Comparison of ENCODE assay signal across 18 mouse cellular contexts in genomic region chr8:88812901-88813676, GRCm38 (mm10).
DNase-seq lines count a peak whose midpoint lies in the region; ATAC-seq and TF ChIP-seq lines count a peak whose summit lies in the region.
"Had no signal": no experiment of that assay in that cellular context is flagged by ENCODE, and none has a peak within 500 bp of the region (broad histone marks: within the 10 kb centered on the region; RNA-seq: fewer than 3 reads in every experiment).

No protein-coding gene starts in this region.

- H3K27ac ChIP-seq in heart, embryonic 10.5 days = no peak overlapping the region
- no peak overlapping the region for H3K27ac ChIP-seq in heart, adult 2 months
- H3K27ac ChIP-seq in forebrain, embryonic 13.5 days = no peak overlapping the region
- H3K27ac ChIP-seq in hindbrain, postnatal 0 days = no peak overlapping the region
- H3K27ac ChIP-seq in thymus, adult 2 months (ENCODE audit: control insufficient read depth, insufficient read depth, low read length) = no peak overlapping the region
- H3K27ac ChIP-seq: embryonic facial prominence, embryonic 10.5 days; heart, embryonic 15.5 days; limb, embryonic 15.5 days had no signal

- H3K79me2 ChIP-seq in heart, adult 2 months (replicated peaks; ENCODE audit: control insufficient read depth, insufficient read depth, low read length) = no peaks in the 10 kb centered on the region

- peak; percentile 51 for DNase-seq in heart, embryonic 10.5 days (ENCODE audit: low spot score)
- no peak for DNase-seq in heart, adult 2 months
- peak; percentile 9 for DNase-seq in hindbrain, postnatal 0 days (ENCODE audit: low spot score)
- DNase-seq in left cerebral cortex, postnatal 14 days (ENCODE audit: low spot score in 2 of 2) = no peak
- no peak for DNase-seq in thymus, adult 2 months
- no peak for DNase-seq in frontal cortex, postnatal 14 days (ENCODE audit: low spot score in 2 of 2)
- DNase-seq: adrenal gland, postnatal 10 days; cerebellum, adult 18-20 months; kidney, adult 9 months; kidney, postnatal 36 days; lung, postnatal 14 days; right cerebral cortex, postnatal 4 days had no signal

- H3K4me2 ChIP-seq in forebrain, embryonic 13.5 days = peak overlapping the region; percentile 55
- no peak overlapping the region for H3K4me2 ChIP-seq in hindbrain, postnatal 0 days (ENCODE audit: low read depth, low read length)
- H3K4me2 ChIP-seq: heart, embryonic 15.5 days; limb, embryonic 15.5 days had no signal

- TF ChIP-seq EP300 in heart, adult 2 months (IDR thresholded peaks at IDR 0.05; ENCODE audit: insufficient read depth, low read depth, low read length) = no peak

- no peaks in the 10 kb centered on the region for H3K9me3 ChIP-seq in heart, embryonic 10.5 days
- 0 out of 2 replicates have a peak, but pooled peaks cover 3% of the 10 kb centered on the region for H3K9me3 ChIP-seq in E14TG2a.4 (ENCODE audit: low read length)
- peaks cover 6% of the 10 kb centered on the region; the same call in 1 of the 2 replicates for H3K9me3 ChIP-seq in forebrain, embryonic 13.5 days (replicated peaks)
- no peaks in the 10 kb centered on the region for H3K9me3 ChIP-seq in hindbrain, postnatal 0 days (ENCODE audit: low read length)
- H3K9me3 ChIP-seq: embryonic facial prominence, embryonic 10.5 days; heart, embryonic 15.5 days; limb, embryonic 15.5 days had no signal

- peaks cover 47% of the 10 kb centered on the region for H3K27me3 ChIP-seq in heart, embryonic 10.5 days (ENCODE audit: insufficient read depth, poor library complexity, severe bottlenecking)
- no peaks in the 10 kb centered on the region; the same call in 1 of the 2 replicates for H3K27me3 ChIP-seq in heart, adult 2 months (ENCODE audit: control insufficient read depth, insufficient read depth, low read length)
- H3K27me3 ChIP-seq in E14TG2a.4 (ENCODE audit: insufficient read depth, low read length) = peaks cover 26% of the 10 kb centered on the region
- H3K27me3 ChIP-seq in forebrain, embryonic 13.5 days = peaks cover 19% of the 10 kb centered on the region
- 0 out of 2 replicates have a peak, but pooled peaks cover 5% of the 10 kb centered on the region for H3K27me3 ChIP-seq in hindbrain, postnatal 0 days (ENCODE audit: insufficient read depth, low read length)
- H3K27me3 ChIP-seq in thymus, adult 2 months (ENCODE audit: control insufficient read depth, insufficient read depth, low read length) = no peaks in the 10 kb centered on the region
- H3K27me3 ChIP-seq: megakaryocyte, embryonic 14.5 days had no signal

- H3K9ac ChIP-seq in heart, adult 2 months (ENCODE audit: low read depth, low read length) = no peak overlapping the region
- H3K9ac ChIP-seq in forebrain, embryonic 13.5 days = peak overlapping the region; percentile 35; the same call in 1 of the 2 replicates
- no peak overlapping the region for H3K9ac ChIP-seq in hindbrain, postnatal 0 days (replicated peaks; ENCODE audit: low read length)
- H3K9ac ChIP-seq: heart, embryonic 15.5 days; limb, embryonic 15.5 days had no signal

- no peak for TF ChIP-seq CTCF in heart, adult 2 months (IDR thresholded peaks at IDR 0.05)
- TF ChIP-seq CTCF in E14TG2a.4 (conservative IDR thresholded peaks at IDR 0.05; ENCODE audit: low read length) = no peak
- no peak for TF ChIP-seq CTCF in hindbrain, postnatal 0 days (IDR thresholded peaks at IDR 0.05; ENCODE audit: low read depth)
- no peak for TF ChIP-seq CTCF in thymus, adult 2 months (IDR thresholded peaks at IDR 0.05; ENCODE audit: borderline replicate concordance, control insufficient read depth, extremely low read depth, insufficient read depth, low read length, poor library complexity)

- no peaks in the 10 kb centered on the region for H3K36me3 ChIP-seq in heart, embryonic 10.5 days
- H3K36me3 ChIP-seq in heart, adult 2 months (ENCODE audit: control insufficient read depth, insufficient read depth, low read length) = no peaks in the 10 kb centered on the region
- H3K36me3 ChIP-seq in E14TG2a.4 (ENCODE audit: insufficient read depth, low read length) = no peaks in the 10 kb centered on the region
- H3K36me3 ChIP-seq in forebrain, embryonic 13.5 days (ENCODE audit: poor library complexity, severe bottlenecking) = no peaks in the 10 kb centered on the region
- no peaks in the 10 kb centered on the region for H3K36me3 ChIP-seq in hindbrain, postnatal 0 days (ENCODE audit: insufficient read depth, low read length)
- no peaks in the 10 kb centered on the region for H3K36me3 ChIP-seq in thymus, adult 2 months (ENCODE audit: control insufficient read depth, insufficient read depth, low read length)
- H3K36me3 ChIP-seq: embryonic facial prominence, embryonic 10.5 days; heart, embryonic 15.5 days; limb, embryonic 15.5 days had no signal

- ATAC-seq in forebrain, embryonic 13.5 days = peak; percentile 67
- 0 out of 2 replicates have a peak, but pooled peaks have one; percentile 21 for ATAC-seq in hindbrain, postnatal 0 days

- no peak overlapping the region for H3K4me3 ChIP-seq in heart, embryonic 10.5 days
- H3K4me3 ChIP-seq in heart, adult 2 months = no peak overlapping the region
- H3K4me3 ChIP-seq in E14TG2a.4 (replicated peaks; ENCODE audit: low read length) = peak overlapping the region; percentile 50
- H3K4me3 ChIP-seq in forebrain, embryonic 13.5 days = peak overlapping the region; percentile 21
- H3K4me3 ChIP-seq in hindbrain, postnatal 0 days (ENCODE audit: low read length) = no peak overlapping the region
- H3K4me3 ChIP-seq in thymus, adult 2 months (ENCODE audit: control insufficient read depth, insufficient read depth, low read length) = no peak overlapping the region
- H3K4me3 ChIP-seq: embryonic facial prominence, embryonic 10.5 days; heart, embryonic 15.5 days; limb, embryonic 15.5 days; megakaryocyte, embryonic 14.5 days had no signal

- no peak for TF ChIP-seq POLR2A in heart, adult 2 months (IDR thresholded peaks at IDR 0.05; ENCODE audit: insufficient read depth, low read depth, low read length)
- TF ChIP-seq POLR2A in thymus, adult 2 months (IDR thresholded peaks at IDR 0.05; ENCODE audit: control insufficient read depth, extremely low read depth, insufficient read depth, low read length, poor library complexity) = no peak

- 70% methylated on average over 27 of the region's 27 CpGs for WGBS in heart, embryonic 10.5 days
- 79% methylated on average over 27 of the region's 27 CpGs for WGBS in heart, adult 2 months
- WGBS in forebrain, embryonic 13.5 days = 24% methylated on average over 27 of the region's 27 CpGs
- WGBS in hindbrain, postnatal 0 days = 41% methylated on average over 27 of the region's 27 CpGs
- 77% methylated on average over 27 of the region's 27 CpGs for WGBS in thymus, adult 2 months

- no peaks in the 10 kb centered on the region for H3K4me1 ChIP-seq in heart, embryonic 10.5 days
- H3K4me1 ChIP-seq in heart, adult 2 months (ENCODE audit: control insufficient read depth, insufficient read depth, low read length) = no peaks in the 10 kb centered on the region
- H3K4me1 ChIP-seq in E14TG2a.4 (replicated peaks; ENCODE audit: low read depth, low read length) = peaks cover 8% of the 10 kb centered on the region; the same call in 1 of the 2 replicates
- H3K4me1 ChIP-seq in forebrain, embryonic 13.5 days = peaks cover 16% of the 10 kb centered on the region
- no peaks in the 10 kb centered on the region for H3K4me1 ChIP-seq in hindbrain, postnatal 0 days (ENCODE audit: insufficient read depth, low read length)
- H3K4me1 ChIP-seq in thymus, adult 2 months (replicated peaks; ENCODE audit: control insufficient read depth, insufficient read depth, low read length) = no peaks in the 10 kb centered on the region
- H3K4me1 ChIP-seq: heart, embryonic 15.5 days; limb, embryonic 15.5 days; megakaryocyte, embryonic 14.5 days had no signal

- intact Hi-C loops in heart, adult 2 months (cut with DNase I) = no loop called here
- intact Hi-C loops in left cerebral cortex, postnatal 14 days (cut with DNase I) = no loop called here

Comparison
In these comparisons a context has a peak if more than half of its experiments do, and no peak if none do; other contexts are left out.
1. DNase-seq: peak in heart, embryonic 10.5 days (single experiment) and hindbrain, postnatal 0 days (single experiment); none in heart, adult 2 months (0 of 2), left cerebral cortex, postnatal 14 days (0 of 2), thymus, adult 2 months (single experiment) and frontal cortex, postnatal 14 days (0 of 2).
2. H3K4me3 ChIP-seq: peak in E14TG2a.4 (single experiment) and forebrain, embryonic 13.5 days (single experiment); none in heart, embryonic 10.5 days (single experiment), heart, adult 2 months (single experiment), hindbrain, postnatal 0 days (single experiment) and thymus, adult 2 months (single experiment).